Mouse (Mus musculus): ENCODE measurements around the gene Fkbpl. TPM values are rescaled to one million over a fixed set of nuclear protein-coding genes. Genes with fewer than 3 reads are reported as not detected.

Fkbpl gene
- total RNA-seq, 2 experiments from 2014 or later, result 12.5 to 13.7 TPM

DNA sequence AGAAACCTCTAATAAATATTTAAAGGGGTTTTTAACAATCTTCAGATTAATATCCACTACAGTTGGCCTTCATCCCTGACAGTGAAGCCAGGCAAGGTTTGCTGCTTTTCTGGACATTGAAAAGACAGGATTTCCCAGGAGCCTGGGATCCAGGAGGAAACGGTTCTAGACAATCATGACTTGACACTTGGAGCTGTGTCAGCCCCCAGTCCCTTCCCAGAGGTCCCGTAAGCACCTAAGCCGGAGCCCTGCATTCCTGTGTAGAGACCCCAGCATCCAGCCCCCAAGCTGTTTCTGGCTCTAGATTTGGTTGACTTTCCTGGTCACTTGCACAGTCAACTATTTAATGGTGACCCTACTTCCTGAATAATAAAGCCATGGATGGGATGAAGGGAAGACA lies 14.0 kb downstream of the Fkbpl start:
- intact Hi-C loops (cut with DNase I), result no loop called here

DNA sequence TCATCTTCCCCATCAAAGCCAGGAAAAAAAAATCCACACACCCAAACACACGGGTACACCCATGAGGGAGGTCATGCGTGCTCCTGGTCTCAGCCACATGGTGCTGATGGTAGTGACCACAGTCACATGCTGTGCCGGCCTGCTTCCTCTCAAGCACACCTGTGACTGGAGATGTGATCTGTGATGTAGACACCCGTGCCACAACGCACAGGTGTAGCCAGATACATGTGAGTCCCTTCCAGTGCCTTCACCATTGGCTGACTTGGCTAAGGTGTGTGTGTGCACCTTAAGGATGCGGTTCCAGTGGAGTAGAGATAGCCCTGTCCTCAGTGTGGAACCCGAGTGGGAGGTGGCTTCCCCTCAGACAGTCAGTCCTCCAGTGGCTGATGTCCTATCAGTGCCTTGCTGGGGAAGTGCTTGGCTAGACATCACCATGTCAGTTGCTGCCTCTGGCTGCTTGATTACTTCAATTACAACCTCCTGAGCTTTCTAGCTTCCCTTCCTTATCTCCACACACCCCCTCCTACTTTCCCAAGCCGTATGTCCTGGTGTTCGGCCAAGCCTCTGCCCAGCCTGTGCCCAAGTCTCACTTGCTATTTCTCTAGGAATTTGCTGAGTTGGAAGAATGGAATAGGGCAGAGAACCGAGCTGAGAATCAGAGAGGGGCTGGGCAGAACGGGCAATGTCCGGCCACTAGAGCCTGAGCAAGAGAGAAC lies 14.8 kb downstream of the Fkbpl start:
- DNase-seq (ENCODE audit: extremely low spot score in 1 of 2, low spot score in 2 of 2), result no peak
- intact Hi-C loops (cut with DNase I), result no loop called here

More for the DNA sequence above, 14.0 kb downstream of the Fkbpl start:
- no peak for DNase-seq (ENCODE audit: extremely low spot score in 1 of 2, low spot score in 2 of 2)

- DNase-seq (ENCODE audit: extremely low spot score in 1 of 2, low spot score in 2 of 2), result no peak
- intact Hi-C loops (cut with DNase I), result no loop called here
Measured at GRCm38 (mm10) chr17:34659897-34660214, 15.3 kb downstream of the Fkbpl start.

DNA sequence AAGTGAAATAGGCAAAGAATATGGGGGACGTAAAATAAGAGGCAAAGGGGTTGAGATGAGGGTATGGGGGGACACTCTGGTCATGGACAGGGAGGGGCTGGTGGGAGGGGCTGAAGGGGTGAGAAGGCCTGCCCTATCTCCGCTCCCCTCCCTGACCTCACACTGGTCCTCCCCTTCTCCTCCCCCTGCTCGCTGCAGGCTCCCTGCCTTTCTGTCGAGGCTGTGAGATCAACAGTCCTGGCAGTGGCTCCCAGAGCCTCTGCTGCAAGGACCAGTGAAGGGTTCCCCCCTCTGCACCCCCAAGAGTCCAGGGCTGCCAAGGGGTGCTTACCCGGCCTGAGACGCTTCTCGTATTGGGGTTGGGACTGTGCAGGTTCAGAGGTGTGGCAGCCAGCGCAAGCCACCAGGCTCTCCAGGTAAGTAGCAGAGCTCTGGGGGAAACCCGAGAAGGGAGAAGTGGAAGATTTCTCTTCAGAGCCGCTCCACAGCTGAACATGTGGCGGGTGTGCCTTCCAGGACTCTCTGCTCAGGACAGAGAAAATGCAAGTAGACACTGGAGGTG lies 15.8 kb downstream of the Fkbpl start:
- no peak for DNase-seq (ENCODE audit: extremely low spot score in 1 of 2, low spot score in 2 of 2)
- intact Hi-C loops (cut with DNase I), result no loop called here

- intact Hi-C loops (cut with DNase I), result no loop called here
- DNase-seq (ENCODE audit: extremely low spot score in 1 of 2, low spot score in 2 of 2), result peak in 1 of 2 experiments; percentile 67
Measured at GRCm38 (mm10) chr17:34661121-34661591, 16.6 kb downstream of the Fkbpl start.

- DNase-seq (ENCODE audit: extremely low spot score in 1 of 2, low spot score in 2 of 2), result no peak
- intact Hi-C loops (cut with DNase I), result no loop called here
Measured at GRCm38 (mm10) chr17:34662468-34662867, 17.9 kb downstream of the Fkbpl start.

- no peak for DNase-seq (ENCODE audit: extremely low spot score in 1 of 2, low spot score in 2 of 2)
- intact Hi-C loops (cut with DNase I), result no loop called here
Measured at GRCm38 (mm10) chr17:34662978-34663377, 18.4 kb downstream of the Fkbpl start.

- DNase-seq (ENCODE audit: extremely low spot score in 1 of 2, low spot score in 2 of 2), result no peak
- intact Hi-C loops (cut with DNase I), result no loop called here
Measured at GRCm38 (mm10) chr17:34663558-34663957, 19.0 kb downstream of the Fkbpl start.

DNA sequence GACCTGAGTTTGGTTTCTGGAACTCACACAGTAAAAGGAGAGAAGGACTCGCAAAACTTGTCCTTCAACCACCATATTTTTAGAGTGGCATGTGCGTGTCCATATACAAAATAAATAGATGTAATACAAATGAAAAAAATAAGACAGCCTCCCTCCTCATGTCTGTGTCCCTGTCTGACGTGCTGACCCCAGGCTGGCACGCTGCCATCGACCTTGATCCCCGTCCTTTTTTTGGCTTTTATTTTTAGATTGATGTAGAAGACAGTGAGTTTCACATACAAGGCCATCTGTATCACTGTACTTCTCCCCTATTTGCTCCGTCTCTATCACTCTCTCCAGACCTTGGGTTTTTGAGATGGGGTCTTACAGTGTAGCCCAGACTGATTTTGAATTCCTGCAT lies 19.9 kb downstream of the Fkbpl start:
- no peak for DNase-seq (ENCODE audit: extremely low spot score in 1 of 2, low spot score in 2 of 2)
- intact Hi-C loops (cut with DNase I), result no loop called here

- intact Hi-C loops (cut with DNase I), result no loop called here
- no peak for DNase-seq (ENCODE audit: extremely low spot score in 1 of 2, low spot score in 2 of 2)
Measured at GRCm38 (mm10) chr17:34670235-34670634, 25.7 kb downstream of the Fkbpl start, which contains the start of gene Tnxb. Gene Tnxb, plus strand, starts transcription at chr17:34670535.

DNA sequence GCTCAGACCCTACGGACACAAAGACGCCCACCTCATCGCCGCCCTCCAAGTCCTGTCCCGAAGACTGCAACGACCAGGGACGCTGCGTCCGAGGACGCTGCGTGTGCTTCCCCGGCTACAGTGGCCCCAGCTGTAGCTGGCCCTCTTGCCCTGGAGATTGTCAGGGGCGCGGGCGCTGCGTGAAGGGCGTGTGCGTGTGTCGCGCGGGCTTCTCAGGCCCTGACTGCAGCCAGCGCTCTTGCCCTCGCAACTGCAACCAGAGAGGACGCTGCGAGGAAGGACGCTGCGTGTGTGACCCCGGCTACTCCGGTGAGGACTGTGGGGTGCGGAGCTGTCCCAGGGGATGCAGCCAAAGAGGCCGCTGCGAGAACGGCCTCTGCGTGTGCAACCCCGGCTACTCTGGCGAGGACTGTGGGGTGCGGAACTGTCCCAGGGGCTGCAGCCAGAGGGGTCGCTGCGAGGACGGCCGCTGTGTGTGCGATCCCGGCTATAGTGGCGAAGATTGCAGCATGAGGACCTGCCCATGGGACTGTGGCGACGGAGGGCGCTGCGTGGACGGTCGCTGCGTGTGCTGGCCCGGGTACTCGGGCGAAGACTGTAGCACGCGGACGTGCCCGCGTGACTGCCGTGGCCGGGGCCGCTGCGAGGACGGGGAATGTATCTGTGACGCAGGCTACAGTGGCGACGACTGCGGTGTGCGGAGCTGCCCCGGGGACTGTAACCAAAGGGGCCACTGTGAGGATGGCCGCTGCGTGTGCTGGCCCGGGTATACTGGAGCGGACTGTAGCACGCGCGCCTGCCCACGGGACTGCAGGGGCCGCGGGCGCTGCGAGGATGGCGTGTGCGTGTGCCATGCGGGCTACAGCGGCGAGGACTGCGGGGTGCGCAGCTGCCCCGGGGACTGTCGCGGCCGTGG lies 26.8 kb downstream of the Fkbpl start:
- intact Hi-C loops (cut with DNase I), result no loop called here
- DNase-seq (ENCODE audit: extremely low spot score in 1 of 2, low spot score in 2 of 2), result no peak

DNA sequence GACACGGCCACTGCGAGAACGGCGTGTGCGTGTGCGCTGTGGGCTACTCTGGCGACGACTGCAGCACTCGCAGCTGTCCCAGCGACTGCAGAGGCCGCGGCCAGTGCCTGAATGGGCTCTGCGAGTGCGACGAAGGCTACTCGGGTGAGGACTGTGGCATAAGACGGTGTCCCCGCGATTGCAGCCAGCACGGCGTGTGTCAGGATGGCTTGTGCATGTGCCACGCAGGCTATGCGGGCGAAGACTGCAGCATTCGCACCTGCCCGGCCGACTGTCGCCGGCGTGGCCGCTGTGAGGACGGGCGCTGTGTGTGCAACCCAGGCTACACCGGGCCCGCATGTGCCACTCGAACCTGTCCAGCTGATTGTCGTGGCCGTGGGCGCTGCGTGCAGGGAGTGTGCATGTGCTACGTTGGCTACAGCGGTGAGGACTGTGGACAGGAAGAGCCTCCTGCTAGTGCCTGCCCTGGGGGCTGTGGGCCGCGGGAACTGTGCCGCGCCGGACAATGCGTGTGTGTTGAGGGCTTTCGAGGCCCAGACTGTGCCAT lies 27.8 kb downstream of the Fkbpl start:
- DNase-seq (ENCODE audit: extremely low spot score in 1 of 2, low spot score in 2 of 2), result no peak
- intact Hi-C loops (cut with DNase I), result no loop called here

- DNase-seq (ENCODE audit: extremely low spot score in 1 of 2, low spot score in 2 of 2), result no peak
- intact Hi-C loops (cut with DNase I), result no loop called here
Measured at GRCm38 (mm10) chr17:34673139-34673538, 28.6 kb downstream of the Fkbpl start.

DNA sequence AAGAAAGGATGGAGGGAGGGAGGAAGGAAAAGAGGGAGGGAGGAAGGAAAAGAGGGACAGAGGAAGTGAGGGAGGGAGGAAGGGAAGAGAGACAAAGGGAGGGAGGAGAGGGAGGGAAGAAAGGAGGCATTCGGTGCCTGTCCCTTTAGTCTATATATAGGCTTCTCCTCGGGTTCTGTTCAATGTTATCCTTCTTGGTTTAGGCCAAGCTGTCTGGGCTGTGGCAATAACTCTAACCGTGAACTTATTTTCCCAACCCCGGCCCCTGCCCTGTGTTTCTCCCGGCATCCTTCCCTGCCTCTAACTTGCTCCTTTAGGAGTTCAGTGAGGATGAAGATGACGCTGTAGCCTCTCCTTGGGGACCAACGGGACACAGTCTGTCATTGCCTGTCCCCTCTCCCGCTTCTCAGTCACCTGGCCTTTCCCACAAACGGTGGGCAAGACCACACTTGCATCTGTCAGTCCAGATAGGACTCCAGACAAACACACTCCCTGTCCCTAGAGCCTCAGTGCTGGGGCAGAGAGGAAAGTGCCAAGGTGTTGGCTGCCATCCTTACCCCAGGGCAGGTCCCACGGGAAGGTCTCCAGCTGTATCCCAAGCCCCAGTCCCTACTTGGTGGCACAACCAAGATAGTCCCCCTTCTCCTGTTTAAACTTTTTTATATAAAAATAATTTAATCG lies 30.1 kb downstream of the Fkbpl start:
- intact Hi-C loops (cut with DNase I), result no loop called here
- no peak for DNase-seq (ENCODE audit: extremely low spot score in 1 of 2, low spot score in 2 of 2)

- intact Hi-C loops (cut with DNase I), result no loop called here
- DNase-seq (ENCODE audit: extremely low spot score in 1 of 2, low spot score in 2 of 2), result no peak
Measured at GRCm38 (mm10) chr17:34675205-34676092, 30.9 kb downstream of the Fkbpl start.

DNA sequence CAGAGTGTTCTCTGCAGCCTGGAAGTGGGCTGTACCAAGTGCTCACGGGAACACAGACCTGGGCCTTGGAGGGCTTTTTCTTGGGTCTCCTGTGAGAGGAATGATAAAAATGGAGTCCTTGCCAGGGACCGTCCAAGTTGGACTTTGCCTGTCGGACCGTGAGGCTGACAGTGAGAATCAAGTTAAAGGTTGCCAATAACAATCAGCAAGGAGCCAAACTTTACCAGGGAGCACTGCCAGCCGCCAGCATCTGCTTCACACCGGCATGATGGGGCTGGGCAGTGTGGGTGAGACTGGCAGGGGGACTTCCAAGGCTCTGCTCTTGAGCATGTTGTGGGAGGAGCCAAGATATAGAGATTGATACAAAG lies 31.5 kb downstream of the Fkbpl start:
- intact Hi-C loops (cut with DNase I), result no loop called here
- DNase-seq (ENCODE audit: extremely low spot score in 1 of 2, low spot score in 2 of 2), result no peak

GRCm38 (mm10) chr17:34676671-34677070 lies 32.1 kb downstream of the Fkbpl start:
- DNase-seq (ENCODE audit: extremely low spot score in 1 of 2, low spot score in 2 of 2), result no peak
- intact Hi-C loops (cut with DNase I), result no loop called here

GRCm38 (mm10) chr17:34680191-34680590 lies 35.6 kb downstream of the Fkbpl start:
- no peak for DNase-seq (ENCODE audit: extremely low spot score in 1 of 2, low spot score in 2 of 2)
- intact Hi-C loops (cut with DNase I), result no loop called here

Data from left cerebral cortex, postnatal 10 days (tissue).